Mouse (Mus musculus) embryonic fibroblast, embryonic 13.5 days (primary cell): ENCODE results near the gene Slc39a1.

Experiments
- CTCF ChIP-seq: IDR thresholded peaks from 2 replicates; pipeline ENCODE4 v1.5.1; 2011; ENCODE audit warnings: mild to moderate bottlenecking, control low read depth, low read length, moderate library complexity, borderline replicate concordance; ENCODE audit not compliant: insufficient read depth
- POLR2A ChIP-seq: IDR thresholded peaks from 2 replicates; pipeline ENCODE4 v1.6.1; 2011; ENCODE audit warnings: low read depth, mild to moderate bottlenecking, control low read depth, low read length, moderate library complexity

DNA sequence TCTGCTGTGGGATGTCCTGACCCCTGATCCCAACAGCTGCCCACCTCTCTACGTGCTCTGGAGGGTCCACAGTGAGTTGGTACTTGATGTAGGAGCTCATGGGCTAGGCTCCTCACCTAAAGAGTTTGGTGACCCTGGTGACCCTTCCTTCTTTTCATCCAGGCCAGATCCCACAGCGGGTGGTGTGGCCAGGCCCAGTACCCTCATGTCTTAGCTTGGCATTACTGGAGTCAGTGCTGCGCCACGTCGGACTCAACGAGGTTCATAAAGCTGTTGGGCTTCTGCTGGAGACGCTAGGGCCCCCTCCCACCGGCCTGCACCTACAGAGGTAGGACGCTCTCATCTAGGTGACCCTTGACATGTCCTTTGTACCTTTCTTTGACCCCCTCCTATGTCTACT is 31.2 kb downstream of the Slc39a1 start:
- TF ChIP-seq POLR2A (no peak), CTCF (no peak)
